Mouse (Mus musculus) liver, adult 2 months (tissue): ENCODE measurements around the gene Cd274. TPM values are rescaled to one million over a fixed set of nuclear protein-coding genes. Genes with fewer than 3 reads are reported as not detected.

Experiments
- DNase-seq: peaks from one replicate; pipeline ENCODE4 v3.0.0-alpha.2; 2011; ENCODE audit warnings: low read depth, low spot score; ENCODE audit errors: extremely low read depth
- H3K27ac ChIP-seq: fragments of 200-500 bp; replicated peaks from 2 replicates; pipeline ENCODE4 v1.5.1; 2012; ENCODE audit warnings: low read depth, mild to moderate bottlenecking, control low read depth, inconsistent platforms, low read length; ENCODE audit not compliant: insufficient read depth
- H3K27me3 ChIP-seq: fragments of 200-500 bp; 2 replicates; pipeline ENCODE4 v1.6.1; 2012; ENCODE audit warnings: mild to moderate bottlenecking, moderate library complexity, low read length, inconsistent platforms; ENCODE audit not compliant: control insufficient read depth, insufficient read depth
- H3K36me3 ChIP-seq: fragments of 200-500 bp; 2 replicates; pipeline ENCODE4 v1.6.1; 2012; ENCODE audit warnings: low read length, inconsistent platforms; ENCODE audit not compliant: control insufficient read depth, insufficient read depth
- H3K4me1 ChIP-seq: fragments of 200-500 bp; 2 replicates; pipeline ENCODE4 v1.6.1; 2011; ENCODE audit warnings: low read length; ENCODE audit not compliant: control insufficient read depth, insufficient read depth
- H3K4me3 ChIP-seq: fragments of 200-500 bp; 2 replicates; pipeline ENCODE4 v1.5.1; 2011; ENCODE audit warnings: low read depth, mild to moderate bottlenecking, control low read depth, low read length, moderate library complexity; ENCODE audit not compliant: insufficient read depth
- H3K79me2 ChIP-seq: fragments of 200-500 bp; 2 replicates; pipeline ENCODE4 v1.6.1; 2012; ENCODE audit warnings: inconsistent platforms, mild to moderate bottlenecking, low read length, moderate library complexity; ENCODE audit not compliant: control insufficient read depth, insufficient read depth
- H3K9ac ChIP-seq: fragments of 200-500 bp; 2 replicates; pipeline ENCODE4 v1.6.1; 2012; ENCODE audit warnings: low read depth, mild to moderate bottlenecking, control low read depth, inconsistent platforms, low read length
- CTCF ChIP-seq: fragments of 200-500 bp; IDR thresholded peaks from 2 replicates; pipeline ENCODE4 v1.5.1; 2011; ENCODE audit warnings: low read depth, low read length, control low read depth
- POLR2A ChIP-seq: fragments of 200-500 bp; IDR thresholded peaks from 2 replicates; pipeline ENCODE4 v1.6.1; 2011; ENCODE audit warnings: low read length, control low read depth; ENCODE audit not compliant: insufficient read depth; ENCODE audit errors: extremely low read depth
- WGBS: fragments of 180-500 bp; shearing (Covaris S2); methylation state at CpG from one replicate; pipeline ENCODE4 v1.1.7; 2018; 5-methylcytosine and 5-hydroxymethylcytosine counted together
- polyA plus RNA-seq: library from polyadenylated mRNA; depleted of rRNA; stranded (reverse); fragments of >200 nt; gene quantifications from 2 replicates; pipeline ENCODE4 v1.2.3, GENCODE M21; 2012
- total RNA-seq: library from RNA; depleted of rRNA; stranded (reverse); fragments of >200 nt; gene quantifications from 2 replicates; pipeline ENCODE4 v1.2.3, GENCODE M21; 2014

Gene Cd274
- total and polyA plus RNA-seq, 2 experiments = 1.2 to 2.1 TPM

DNA sequence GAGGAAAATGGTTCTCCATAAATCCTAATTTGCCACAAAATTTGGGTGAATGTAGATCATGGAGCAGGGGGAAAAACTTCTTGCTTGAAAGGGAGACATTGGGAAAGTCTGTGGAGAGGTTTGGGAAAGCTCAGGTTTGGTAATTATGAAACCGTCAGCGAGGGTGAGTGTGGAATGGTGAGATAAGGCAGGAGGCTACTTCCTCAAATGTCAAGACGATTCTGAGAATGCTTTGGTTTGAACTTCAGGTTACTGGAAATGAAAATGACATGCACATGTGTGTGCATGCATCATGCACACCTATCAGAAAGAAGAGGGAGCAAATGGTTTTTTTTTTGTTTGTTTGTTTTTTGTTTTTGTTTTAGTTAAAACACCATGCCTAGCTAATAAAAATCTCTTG is 33.2 kb downstream of the Cd274 start:
- H3K4me1 ChIP-seq = peaks cover 4% of the 10 kb centered on the region; the same call in 1 of the 2 replicates
- no peak for DNase-seq
- H3K79me2 ChIP-seq = no peaks in the 10 kb centered on the region
- no peak overlapping the region for H3K4me3 ChIP-seq
- 80% methylated on average over 3 of the region's 3 CpGs for WGBS
- no peaks in the 10 kb centered on the region for H3K27me3 ChIP-seq
- no peak for TF ChIP-seq POLR2A
- TF ChIP-seq CTCF = no peak
- no peak overlapping the region for H3K9ac ChIP-seq
- no peaks in the 10 kb centered on the region for H3K36me3 ChIP-seq
- H3K27ac ChIP-seq = no peak overlapping the region

- DNase-seq = no peak
- TF ChIP-seq POLR2A = no peak
- no peak for TF ChIP-seq CTCF
- Histone ChIP-seq H3K4me1 (no peaks in the 10 kb centered on the region; the same call in 1 of the 2 replicates), H3K4me3 (no peak overlapping the region), H3K9ac (no peak overlapping the region), H3K79me2 (no peaks in the 10 kb centered on the region), H3K36me3 (no peaks in the 10 kb centered on the region), H3K27me3 (no peaks in the 10 kb centered on the region), H3K27ac (no peak overlapping the region)
- 71% methylated on average over 4 of the region's 4 CpGs for WGBS
Measured at GRCm38 (mm10) chr19:29402621-29403020, 35.4 kb downstream of the Cd274 start.

DNA sequence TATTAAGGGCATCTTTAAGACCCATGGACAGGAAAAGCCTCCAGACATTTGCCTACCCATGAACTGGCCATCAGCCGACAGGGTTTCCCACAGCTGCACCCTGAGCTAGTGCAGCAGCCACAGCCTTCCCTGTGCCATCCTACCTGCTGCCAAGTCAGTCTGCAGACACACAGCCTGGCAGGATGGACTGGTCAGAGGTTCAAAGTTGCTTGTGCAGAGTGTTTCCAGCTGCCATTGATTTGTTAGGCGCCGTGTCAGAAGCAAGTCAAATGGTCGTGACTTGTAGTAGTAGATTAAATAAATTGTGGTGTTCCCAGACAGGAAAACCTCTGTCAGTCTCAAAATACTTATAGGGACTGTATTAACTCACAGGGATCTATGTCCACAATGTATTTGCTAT is 36.0 kb downstream of the Cd274 start:
- Histone ChIP-seq H3K36me3 (no peaks in the 10 kb centered on the region), H3K9ac (no peak overlapping the region), H3K4me1 (no peaks in the 10 kb centered on the region; the same call in 1 of the 2 replicates), H3K27ac (no peak overlapping the region), H3K4me3 (no peak overlapping the region), H3K79me2 (no peaks in the 10 kb centered on the region), H3K27me3 (no peaks in the 10 kb centered on the region)
- WGBS = 25% methylated on average over 4 of the region's 4 CpGs
- DNase-seq = peak; percentile 98
- no peak for TF ChIP-seq POLR2A
- TF ChIP-seq CTCF = no peak

- no peak overlapping the region for H3K9ac ChIP-seq
- H3K79me2 ChIP-seq = no peaks in the 10 kb centered on the region
- H3K4me1 ChIP-seq = no peaks in the 10 kb centered on the region; the same call in 1 of the 2 replicates
- no peak for TF ChIP-seq POLR2A
- no peak for TF ChIP-seq CTCF
- no peak overlapping the region for H3K4me3 ChIP-seq
- 84% methylated on average over 2 of the region's 2 CpGs for WGBS
- no peaks in the 10 kb centered on the region for H3K36me3 ChIP-seq
- no peak overlapping the region for H3K27ac ChIP-seq
- H3K27me3 ChIP-seq = no peaks in the 10 kb centered on the region
- no peak for DNase-seq
Measured at GRCm38 (mm10) chr19:29405388-29405787, 38.1 kb downstream of the Cd274 start.

DNA sequence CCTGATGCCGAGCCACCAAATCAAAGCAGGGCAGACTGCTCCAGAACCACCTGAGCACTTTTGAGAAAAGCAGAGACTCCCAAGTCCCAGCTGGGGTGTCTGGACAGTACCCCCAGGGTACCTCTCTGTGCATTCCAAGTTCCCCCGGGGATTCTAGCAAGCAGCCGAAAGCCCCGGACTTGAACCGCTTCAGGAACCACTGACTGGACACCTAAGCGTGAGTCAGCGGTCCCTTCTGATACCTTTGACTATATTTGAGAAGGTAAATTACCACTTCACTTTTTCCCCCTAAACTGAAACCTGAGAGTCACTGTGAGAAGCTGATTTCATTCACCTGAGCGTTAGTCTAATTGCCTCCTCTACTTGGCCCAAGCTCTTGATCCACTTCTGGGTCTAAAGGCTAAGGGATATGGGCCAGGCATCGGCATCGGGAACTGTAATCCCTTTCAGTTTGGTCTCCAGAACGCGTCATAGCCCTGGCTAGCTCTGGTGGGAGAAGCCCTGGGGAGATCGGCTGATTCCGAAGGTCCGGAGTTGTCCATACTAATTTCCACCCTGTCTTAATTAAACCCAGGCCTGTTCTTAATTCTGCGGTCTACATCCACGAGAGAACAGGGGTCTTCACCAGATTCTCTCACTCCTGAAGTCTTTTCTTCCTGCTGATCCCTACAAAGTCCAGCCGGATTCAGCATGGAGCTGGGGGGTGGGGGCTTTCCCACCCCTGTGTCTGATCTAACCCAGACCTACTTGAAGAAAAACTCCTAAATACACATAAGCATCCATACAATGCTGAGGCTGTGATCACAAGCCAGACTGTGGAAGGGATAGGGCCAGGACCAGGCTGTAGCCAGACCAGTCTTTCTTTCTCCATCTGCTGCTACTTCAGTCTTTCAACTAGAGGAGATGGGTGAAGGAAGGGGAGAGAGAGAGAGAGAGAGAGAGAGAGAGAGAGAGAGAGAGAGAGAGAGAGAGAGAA is 39.1 kb downstream of the Cd274 start:
- H3K4me1 ChIP-seq = no peaks in the 10 kb centered on the region; the same call in 1 of the 2 replicates
- TF ChIP-seq CTCF (no peak), POLR2A (no peak)
- H3K79me2 ChIP-seq = no peaks in the 10 kb centered on the region
- H3K36me3 ChIP-seq = no peaks in the 10 kb centered on the region
- no peak for DNase-seq
- 95% methylated on average over 18 of the region's 18 CpGs for WGBS
- H3K4me3 ChIP-seq = no peak overlapping the region
- H3K9ac ChIP-seq = no peak overlapping the region
- no peaks in the 10 kb centered on the region for H3K27me3 ChIP-seq
- H3K27ac ChIP-seq = no peak overlapping the region

GRCm38 (mm10) chr19:29410619-29411018 is 43.4 kb downstream of the Cd274 start, which contains the start of gene Pdcd1lg2:
TSS of gene Pdcd1lg2 (plus strand) at chr19:29410919.
- H3K4me3 ChIP-seq = no peak within 1 kb of the TSS
- no peaks in the 10 kb centered on the region for H3K36me3 ChIP-seq
- 89% methylated on average over 4 of the region's 4 CpGs for WGBS
- no peaks in the 10 kb centered on the region for H3K4me1 ChIP-seq
- TF ChIP-seq POLR2A (no peak), CTCF (no peak)
- no peak within 1 kb of the TSS for H3K27ac ChIP-seq
- H3K27me3 ChIP-seq = no peaks in the 10 kb centered on the region
- H3K79me2 ChIP-seq = no peaks in the 10 kb centered on the region
- no peak for DNase-seq
- no peak within 1 kb of the TSS for H3K9ac ChIP-seq
